Mouse (Mus musculus) adrenal gland, adult (tissue): ENCODE data around the gene Tbx19.
A peak's percentile ranks its signal among the peaks of the same experiment; 100 is the strongest.

Experiments
- DNase-seq, 2 experiments: peaks; one replicate each; pipeline ENCODE4 v3.0.0; 2022 to 2023; ENCODE audit warnings: low spot score in 1 of 2; ENCODE audit not compliant: inconsistent age in 2 of 2

Gene Tbx19

DNA sequence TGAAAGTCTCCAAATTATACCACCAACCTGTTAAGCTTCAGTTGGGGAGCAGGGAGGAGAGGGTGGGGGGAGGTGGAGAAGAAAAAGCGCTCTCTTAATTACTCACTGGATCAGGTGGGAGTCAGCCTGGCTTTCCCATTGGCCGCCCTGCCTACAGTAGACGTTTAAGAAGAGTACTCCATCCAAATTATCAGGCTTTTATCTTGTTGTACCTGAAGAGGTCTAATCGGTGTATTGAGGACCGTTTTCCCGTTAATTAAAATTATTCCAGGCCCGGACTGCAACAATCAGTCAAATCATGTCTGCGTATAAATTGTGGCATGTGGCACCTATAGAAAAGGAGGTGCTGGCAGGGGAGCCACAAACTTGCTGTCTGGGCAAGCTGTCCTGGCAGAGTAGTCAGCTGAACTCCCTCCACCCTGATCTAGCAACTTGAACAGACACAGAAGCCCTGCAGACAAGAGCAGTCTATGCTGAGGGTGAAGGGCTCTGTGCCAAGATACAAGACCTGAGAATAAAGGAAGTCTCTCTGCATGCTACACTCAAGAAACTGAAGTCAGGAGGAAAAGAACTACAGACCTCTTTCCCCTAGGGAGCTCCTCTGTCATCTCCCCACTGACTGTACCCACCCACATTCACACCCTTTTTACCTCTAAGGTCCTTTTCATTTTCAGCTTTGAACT lies at the start of gene Tbx19:
Gene Tbx19, minus strand, starts transcription at position 51 of the 683 bp plus-strand sequence.
- DNase-seq: no peak

DNA sequence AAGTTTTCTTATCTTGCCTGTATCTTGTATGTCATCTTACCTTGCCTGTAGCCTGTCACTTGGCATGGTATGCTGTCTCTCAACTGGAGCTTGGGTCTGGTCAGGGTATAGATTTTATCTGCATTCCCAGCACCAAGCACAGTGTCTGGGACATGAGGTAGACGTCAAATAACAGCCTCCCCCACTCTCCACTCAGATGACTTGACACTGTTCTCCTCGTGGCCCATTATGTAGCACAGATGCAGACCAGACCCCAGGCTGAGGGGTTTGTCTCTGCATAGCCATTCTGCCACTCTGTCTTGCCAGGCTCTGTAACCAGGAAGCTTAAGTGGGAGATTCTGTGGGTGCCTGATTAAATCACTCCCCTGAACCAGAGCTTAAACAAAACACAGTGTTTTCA lies 45.0 kb upstream of the Tbx19 start:
- DNase-seq: no peak

DNA sequence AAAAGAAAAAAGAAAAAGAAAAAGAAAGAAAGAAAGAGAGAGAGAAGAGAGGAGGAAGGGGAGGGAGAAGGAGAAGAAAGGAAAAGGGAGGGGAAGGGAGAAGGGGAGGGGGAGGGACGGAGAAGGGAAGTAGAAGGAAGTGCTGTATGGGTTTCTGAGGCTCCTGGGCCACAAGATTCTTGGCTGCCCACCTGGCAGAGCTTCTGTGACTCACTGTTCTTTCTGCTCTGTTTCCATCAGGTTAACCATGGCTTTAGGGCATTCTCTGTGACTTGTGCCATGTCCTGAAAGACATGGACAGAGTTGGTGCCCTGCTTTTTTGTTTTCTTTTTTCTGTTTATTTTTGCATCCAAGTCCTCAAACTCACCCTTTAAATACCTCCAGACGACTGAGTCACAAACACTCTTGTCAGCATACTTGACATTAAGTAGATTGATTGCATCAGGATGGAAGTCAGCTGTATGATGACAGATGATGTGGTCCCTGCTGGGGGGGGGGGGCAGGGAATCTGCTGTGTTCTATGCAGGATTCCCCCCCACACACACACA lies 43.0 kb upstream of the Tbx19 start:
- no peak for DNase-seq

DNA sequence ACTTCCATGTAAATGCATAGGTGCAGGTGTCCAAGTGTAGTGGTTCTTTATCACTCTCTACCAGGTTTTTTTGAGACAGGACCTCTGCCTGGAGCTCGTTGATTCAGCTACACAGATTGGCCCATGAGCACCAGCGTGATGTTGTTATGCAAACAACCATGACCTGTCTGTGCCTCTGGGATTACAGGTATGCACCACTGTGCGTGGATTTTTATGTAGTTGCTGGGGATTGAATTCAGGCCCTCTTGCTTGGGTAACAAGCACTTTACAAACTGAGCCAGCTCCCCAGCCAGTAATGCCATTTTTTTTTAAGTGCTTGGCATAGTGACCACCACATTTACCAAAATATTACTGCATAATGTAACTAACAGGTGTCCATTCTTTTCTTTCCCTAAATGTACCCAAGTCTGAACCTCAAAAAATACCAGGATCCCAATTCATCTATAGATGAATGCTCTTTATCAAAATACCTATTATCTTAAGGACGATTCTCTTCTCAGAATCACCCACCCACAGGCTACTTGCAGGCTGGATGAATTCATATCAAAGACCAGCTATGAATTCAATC lies 41.0 kb upstream of the Tbx19 start:
- DNase-seq: no peak

DNA sequence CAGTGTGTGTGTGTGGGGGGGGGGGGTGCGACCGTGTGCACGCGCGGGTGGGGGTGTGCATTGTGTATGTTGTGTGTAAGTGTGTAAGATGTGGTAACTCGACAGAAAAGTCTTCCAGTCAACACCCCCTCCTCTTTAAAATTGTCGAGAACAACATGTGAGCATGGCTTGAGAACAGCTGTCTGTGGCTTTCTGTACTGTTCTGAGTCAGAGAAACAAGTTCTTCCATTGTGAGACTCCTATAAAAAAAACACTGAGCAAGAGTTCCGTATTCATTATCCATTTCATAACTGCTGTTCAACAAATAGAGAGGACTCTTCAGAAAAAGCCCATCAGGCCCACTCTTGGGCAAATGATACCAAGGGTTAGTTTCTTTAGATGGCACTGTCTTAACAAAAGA lies 40.2 kb upstream of the Tbx19 start:
- no peak for DNase-seq

DNA sequence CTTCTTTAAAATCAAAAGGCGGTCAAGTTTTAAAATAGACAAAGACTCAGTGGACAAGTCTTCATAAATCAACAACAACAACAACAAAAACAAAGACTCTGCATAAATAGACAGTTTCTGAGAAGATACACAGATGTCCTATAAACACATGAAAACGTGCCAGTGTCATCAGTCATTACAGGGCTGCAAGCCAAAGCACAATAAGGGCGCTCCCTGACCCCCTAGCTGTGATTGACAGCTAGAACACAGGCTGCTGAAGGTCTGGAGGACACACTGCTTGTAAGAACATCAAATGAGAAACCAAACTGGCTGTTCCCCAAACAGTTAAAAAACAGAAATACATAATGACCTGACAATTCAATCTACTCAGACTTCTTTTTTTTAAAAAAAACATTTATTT lies 39.1 kb upstream of the Tbx19 start:
- DNase-seq: no peak

DNA sequence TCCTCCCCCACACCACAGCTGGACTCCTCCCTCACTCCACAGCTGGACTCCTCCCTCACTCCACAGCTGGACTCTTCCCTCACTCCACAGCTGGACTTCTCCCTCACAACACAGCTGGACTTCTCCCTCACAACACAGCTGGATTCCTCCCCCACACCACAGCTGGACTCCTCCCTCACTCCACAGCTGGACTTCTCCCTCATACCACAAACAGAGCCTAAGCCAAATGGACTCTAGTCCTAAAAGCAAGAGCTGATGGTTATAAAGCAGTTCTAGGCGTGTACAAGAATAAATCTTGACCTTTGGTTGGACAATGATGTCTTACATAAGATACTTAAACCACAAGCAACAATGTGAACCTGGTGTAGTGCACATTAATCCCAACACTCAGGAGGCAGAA lies 38.4 kb upstream of the Tbx19 start:
- DNase-seq: no peak

DNA sequence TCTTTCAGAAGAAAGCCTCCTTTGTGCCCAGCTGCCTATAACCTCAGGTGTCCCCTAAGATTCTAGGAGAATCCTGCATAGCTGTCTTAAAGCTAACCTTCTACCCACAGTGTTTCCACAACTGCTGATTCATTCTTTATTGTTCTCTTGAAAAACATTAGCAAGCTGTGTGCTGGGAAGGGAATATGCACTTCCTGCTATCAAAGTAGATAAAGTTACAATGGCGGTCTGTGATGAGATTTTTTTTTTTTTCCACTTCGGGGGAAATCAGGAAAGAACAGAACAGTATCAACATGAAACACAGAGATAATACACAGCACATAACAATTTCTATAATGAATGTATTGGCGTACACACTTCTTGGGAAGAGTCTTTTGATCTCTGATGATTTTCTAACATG lies 37.3 kb upstream of the Tbx19 start:
- DNase-seq: no peak

DNA sequence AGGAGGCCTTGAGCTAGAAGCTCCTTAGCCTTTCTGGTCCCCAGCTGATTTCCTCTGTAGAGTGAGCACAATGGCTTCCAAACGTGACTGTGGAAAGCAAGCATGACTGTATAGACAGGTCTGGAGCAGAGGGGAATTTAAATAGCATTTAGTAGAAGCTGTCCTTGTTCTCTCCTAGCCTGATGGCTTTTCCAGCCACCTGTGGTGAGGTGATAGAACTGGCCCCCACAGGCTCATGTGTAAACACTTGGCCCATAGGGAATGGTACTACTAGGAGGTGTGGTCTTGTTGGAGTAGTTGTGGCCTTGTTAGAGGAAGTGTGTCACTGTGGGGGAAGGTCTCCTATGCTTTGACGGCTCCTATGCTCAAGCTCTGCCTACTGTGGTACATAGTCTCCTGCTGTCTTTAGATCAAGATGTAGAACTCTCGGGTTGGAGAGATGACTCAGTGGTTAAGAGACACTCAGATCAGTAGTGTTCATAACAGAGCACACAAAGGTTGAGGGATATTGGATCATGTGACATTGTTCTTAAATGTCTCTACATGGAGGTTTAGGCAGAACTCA lies 34.9 kb upstream of the Tbx19 start:
- DNase-seq: peak in 1 of 2 experiments; percentile 39

DNA sequence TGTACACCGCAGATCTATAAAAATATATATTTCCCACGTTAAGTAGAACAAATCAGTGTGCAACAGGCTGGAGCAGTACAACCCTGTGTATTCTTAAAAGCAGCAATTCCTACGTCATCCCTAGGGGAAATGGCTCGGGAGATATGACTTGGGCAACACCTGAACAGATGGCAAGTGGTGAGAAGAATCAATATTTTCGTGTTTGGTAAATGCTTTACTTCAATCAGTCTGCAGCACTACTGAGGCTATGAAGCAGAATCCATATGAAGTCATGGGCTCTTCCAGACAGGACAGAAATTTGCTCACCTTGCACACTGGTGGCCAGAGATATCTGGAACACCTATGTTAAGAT lies 34.1 kb upstream of the Tbx19 start:
- DNase-seq: no peak

DNA sequence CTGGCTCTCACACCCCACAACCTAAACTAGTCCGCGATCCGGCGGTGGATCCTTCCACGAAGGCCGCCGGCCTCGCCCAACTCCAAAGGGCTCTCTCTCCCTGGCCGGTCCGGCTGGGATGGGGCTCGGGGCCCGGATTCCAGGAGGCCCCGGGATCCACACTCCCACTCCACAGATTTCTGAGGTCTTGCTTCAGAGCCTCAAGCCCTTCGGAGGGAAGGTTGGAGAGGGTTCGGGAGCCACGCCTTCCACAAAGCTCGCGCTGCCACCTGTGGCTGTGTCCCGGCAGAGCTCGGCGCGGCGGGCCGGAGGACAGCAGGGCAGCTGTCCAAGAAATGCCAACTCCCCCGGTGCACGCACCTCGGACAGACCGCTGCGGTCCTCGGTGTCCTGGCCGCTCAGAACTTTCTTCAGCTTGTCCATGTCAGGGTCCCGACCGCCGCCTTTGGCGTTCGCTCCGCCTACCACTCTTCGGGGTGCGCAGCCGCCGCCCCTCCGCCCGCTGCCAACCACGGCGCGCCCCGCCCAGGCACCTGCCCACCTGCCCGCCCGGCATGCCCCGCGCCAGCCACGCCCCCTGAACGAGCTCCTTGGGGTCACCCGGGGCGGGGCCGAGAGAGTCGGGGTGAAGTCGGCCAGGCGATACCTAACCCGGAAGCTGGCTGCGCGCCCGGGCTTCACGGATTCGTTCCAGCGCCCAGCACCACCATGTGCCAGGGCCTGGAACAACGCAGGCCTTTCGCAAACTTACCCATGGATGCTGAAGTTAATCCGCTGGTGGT lies 33.5 kb upstream of the Tbx19 start, which contains the start of gene Sft2d2:
Gene Sft2d2, minus strand, starts transcription at position 559 of the 782 bp plus-strand sequence.
- peak; percentile 96 to 97 for DNase-seq

DNA sequence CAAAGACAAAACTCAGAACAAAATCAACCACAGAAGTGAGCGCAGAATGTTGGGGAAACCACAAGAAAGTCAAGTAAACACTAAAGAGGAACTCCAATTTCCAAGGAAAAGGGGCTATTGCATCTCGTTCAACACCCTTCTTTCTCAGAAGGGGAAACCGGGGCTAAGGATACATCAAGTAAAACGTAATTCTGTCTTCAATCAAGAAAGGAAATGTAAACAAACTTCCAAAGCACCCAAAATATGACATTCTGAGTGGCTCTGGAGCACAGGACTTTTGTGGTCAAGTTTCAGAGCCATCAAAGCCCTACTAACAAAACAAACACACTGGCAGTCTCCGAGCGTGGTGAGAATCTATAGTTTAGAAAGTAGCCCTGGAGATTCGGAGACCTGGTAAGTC lies 32.9 kb upstream of the Tbx19 start:
- no peak for DNase-seq

DNA sequence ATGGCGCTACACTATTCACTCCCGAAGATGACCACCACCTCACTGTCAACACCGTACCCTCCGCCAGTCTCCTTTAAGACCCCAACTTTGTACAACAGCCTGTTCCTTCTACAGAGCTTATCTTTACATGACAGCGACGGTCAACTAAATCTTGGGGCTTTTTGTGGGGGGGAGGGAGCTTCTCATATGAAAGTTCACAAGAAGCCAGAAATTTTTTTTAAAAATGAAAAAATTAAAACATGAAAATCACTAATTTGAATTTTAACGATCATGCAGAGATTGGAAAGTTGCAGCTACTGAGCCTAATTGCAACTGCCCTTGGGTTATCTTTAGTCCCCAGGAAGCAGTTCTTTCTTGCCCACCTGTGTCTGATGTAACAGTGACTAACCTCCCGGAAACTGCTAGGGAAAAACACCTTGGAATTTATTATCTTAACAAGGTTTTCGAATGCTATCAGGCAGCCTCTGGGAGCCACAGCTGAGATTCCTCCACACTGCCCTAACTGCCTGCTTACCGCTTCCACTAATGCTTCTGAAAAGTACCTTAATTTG lies 32.2 kb upstream of the Tbx19 start:
- DNase-seq: no peak

DNA sequence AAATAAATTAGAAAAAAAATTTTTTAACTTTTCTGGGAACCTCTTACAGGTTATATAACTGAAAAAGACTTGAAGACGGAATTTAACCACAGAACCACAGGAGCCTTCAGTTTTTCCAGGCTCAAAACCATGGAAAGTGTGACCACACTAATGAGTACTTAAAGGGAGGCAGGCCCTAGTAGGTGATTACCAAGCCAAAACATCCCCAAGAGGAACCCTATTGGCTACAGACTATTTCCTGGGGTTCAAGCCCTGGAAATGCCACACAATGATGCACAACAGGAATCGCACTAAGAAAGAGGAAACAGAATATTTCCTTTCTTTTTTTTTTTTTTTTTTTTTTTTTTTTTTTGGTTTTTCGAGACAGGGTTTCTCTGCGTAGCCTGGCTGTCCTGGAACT lies 31.5 kb upstream of the Tbx19 start:
- DNase-seq: no peak

DNA sequence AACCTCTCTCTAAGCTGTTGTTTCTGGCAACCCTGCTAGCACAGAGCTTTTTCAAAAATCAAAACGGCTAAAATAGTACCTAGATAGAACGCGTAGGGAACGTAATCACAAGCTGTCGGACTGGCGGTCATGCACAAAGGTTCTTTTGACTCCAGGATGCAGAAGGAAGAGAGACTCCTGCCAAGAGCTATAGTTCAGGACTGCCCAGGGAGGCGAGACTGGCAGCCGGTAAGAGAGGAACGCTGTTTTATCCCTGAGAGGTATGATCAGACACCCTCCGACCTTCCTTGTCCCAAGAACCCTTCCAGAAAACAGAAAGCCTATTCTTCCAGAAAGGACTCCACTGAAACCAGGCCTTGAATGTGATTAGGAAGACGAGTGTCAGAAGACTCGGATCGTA lies 31.0 kb upstream of the Tbx19 start:
- DNase-seq: no peak

DNA sequence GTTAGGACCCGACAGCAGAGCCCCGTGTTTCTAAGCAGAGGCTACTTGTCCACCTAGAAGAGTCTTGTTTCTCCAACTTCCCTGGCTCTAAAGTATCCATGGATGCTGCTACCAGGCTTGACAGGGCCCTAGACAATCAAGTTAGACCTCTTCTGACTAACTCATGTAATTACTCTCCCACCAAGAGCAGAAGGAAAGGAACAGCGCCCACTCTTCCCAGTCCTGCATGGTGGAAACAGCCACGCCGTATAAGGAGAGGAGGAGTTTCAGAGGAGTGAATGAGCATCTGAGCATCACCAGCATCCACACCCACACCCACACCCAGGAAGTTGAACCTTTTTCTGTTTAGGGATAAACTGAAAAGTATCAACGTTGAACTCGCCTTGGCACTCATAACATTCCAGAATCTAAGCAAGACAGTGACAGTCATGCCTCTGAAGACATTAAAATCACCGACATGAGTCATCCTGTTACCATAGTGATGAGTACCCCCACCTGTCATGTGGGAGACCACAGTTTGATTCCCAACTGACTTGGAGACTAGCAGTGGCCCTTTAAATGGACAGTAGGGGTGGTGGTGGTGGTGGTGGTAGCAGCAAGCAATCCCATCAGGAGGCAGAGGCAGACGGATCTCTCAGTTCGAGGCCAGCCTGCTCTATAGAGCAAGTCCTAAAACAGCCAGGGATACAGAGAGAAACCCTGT lies 30.1 kb upstream of the Tbx19 start:
- DNase-seq: no peak

DNA sequence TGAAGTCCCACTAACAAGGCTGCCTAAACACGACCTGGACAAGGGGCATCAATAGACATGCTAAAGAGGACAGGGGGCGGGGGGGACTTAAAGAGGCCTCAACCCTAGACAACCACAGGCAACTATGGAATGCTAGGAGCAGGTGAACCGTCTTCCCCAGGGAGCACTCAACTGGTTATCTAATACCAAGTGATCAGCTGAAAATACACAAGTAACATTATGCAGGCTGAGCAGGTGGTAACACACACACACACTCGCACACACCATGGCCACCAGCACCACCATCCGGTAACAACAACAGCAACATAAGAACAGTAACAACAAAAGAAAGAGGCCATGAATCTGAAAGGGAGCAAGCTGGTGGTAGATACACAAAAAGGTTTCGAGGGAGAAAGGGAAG lies 29.5 kb upstream of the Tbx19 start:
- no peak for DNase-seq

DNA sequence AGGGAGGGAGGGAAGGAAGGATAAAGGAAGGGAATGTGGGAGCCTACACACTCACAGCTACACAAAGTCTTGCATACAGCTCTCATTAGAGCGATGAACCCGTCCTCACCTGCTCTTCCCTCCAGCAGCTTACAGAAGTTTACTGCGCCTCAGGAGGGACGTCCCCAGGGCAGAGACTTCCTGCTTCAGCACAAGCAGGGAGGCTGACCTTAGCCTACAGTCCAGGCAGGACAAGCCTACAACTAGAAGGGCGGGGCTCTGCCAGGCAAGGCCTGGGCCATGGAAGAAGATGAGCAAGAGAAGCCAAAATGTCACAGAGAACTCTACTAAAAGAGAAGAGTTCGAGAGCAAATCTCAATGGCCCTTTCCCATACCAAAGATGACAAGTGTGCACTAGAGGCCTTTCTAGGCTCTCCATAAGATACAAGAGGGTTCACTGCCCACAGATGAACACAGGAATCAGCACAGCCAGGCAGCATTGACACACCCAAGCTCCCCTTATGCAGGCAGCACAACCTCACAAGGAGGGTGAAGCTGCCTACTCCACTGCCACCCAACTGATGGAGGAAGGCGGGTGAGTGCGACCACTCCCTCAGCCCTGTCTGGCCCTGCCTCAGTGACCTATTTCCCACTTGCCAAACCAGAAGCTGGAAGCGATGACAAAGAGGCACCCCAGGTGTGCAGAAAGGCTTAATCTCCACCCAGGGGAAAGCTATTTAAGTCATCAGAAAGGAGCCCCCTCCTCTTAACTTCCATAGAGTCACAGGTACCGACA lies 28.4 kb upstream of the Tbx19 start:
- peak in 1 of 2 experiments; percentile 50 for DNase-seq

DNA sequence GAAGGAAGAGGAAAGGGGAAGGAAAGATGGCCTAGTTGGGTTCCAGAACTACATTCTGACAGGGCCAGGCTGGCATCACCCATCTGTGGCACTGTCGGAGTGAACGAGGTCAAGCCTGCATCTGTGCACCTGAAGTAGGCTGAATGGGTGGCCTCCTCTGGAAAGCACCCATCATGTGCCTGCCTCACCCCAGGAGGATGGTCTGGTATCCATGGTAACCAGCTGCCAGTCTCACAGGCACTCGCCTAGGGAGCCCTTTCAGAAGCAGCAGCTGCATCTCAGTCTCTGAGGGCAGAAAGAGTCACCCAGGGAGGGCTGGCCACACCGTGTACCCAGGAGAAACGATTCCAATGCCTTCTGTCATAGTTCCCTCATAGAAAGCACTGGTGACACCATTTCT lies 26.8 kb upstream of the Tbx19 start:
- peak in 1 of 2 experiments; percentile 21 for DNase-seq

DNA sequence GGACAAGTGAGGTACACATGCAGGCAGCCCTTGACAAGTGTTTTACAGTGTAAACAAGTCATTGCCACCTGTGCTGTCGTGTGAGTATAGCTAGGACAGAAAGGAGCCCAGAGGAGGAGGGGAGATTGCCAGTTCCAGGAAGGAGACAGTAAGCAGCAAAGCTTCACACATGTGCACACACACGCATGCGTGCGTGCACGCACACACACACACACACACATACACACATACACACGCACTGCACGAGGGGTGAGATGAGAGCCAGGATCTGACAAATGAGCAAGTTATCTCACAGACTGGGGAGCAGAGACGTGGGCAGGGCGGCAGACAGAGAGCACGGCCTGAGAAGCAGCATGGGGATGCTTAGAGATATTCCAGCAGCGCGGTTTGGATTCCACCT lies 25.9 kb upstream of the Tbx19 start:
- DNase-seq: no peak
